Mouse (Mus musculus) lung, postnatal 25 days (tissue): ENCODE results near the gene Spice1.
A peak's percentile ranks its signal among the peaks of the same experiment; 100 is the strongest.

Experiments used
- DNase-seq: peaks from one replicate; pipeline ENCODE4 v3.0.0; 2022; ENCODE audit warnings: low spot score

Gene Spice1

GRCm38 (mm10) chr16:44347071-44347901 is at the start of gene Spice1:
Spice1 (plus strand) TSS chr16:44347121.
- DNase-seq: peak; percentile 95

- peak; percentile 15 for DNase-seq
These were observed 47.4 kb upstream of the Spice1 start for GRCm38 (mm10) chr16:44299438-44300093.

- DNase-seq: no peak
These were observed 44.6 kb upstream of the Spice1 start for GRCm38 (mm10) chr16:44302126-44302892.

- no peak for DNase-seq
These were observed 43.1 kb upstream of the Spice1 start for GRCm38 (mm10) chr16:44303822-44304221.

GRCm38 (mm10) chr16:44305606-44306005 is 41.3 kb upstream of the Spice1 start:
- DNase-seq: no peak

GRCm38 (mm10) chr16:44313422-44313821 is 33.5 kb upstream of the Spice1 start:
- no peak for DNase-seq

GRCm38 (mm10) chr16:44316350-44316749 is 30.6 kb upstream of the Spice1 start:
- DNase-seq: no peak

GRCm38 (mm10) chr16:44320232-44320631 is 26.7 kb upstream of the Spice1 start:
- DNase-seq: no peak

GRCm38 (mm10) chr16:44328644-44329043 is 18.3 kb upstream of the Spice1 start:
- DNase-seq: peak; percentile 32

- DNase-seq: no peak
These were observed 16.3 kb upstream of the Spice1 start for GRCm38 (mm10) chr16:44330657-44331056.

- DNase-seq: no peak
These were observed 15.8 kb upstream of the Spice1 start for GRCm38 (mm10) chr16:44331154-44331553.

GRCm38 (mm10) chr16:44331671-44331994 is 15.3 kb upstream of the Spice1 start:
- no peak for DNase-seq

GRCm38 (mm10) chr16:44331995-44332860 is 14.7 kb upstream of the Spice1 start:
- no peak for DNase-seq

- DNase-seq: peak; percentile 43
These were observed 14.0 kb upstream of the Spice1 start, which contains the start of gene Sidt1 for GRCm38 (mm10) chr16:44332861-44333284. Sidt1 (minus strand) TSS chr16:44333196.

- DNase-seq: no peak
These were observed 9.4 kb upstream of the Spice1 start for GRCm38 (mm10) chr16:44337541-44337940.

- DNase-seq: no peak
These were observed 3.0 kb downstream of the Spice1 start for GRCm38 (mm10) chr16:44349801-44350397.

GRCm38 (mm10) chr16:44356291-44356690 is 9.4 kb downstream of the Spice1 start:
- DNase-seq: no peak

GRCm38 (mm10) chr16:44357571-44358268 is 10.8 kb downstream of the Spice1 start:
- DNase-seq: peak; percentile 84

GRCm38 (mm10) chr16:44361921-44362890 is 15.3 kb downstream of the Spice1 start:
- peak; percentile 41 for DNase-seq
